Mouse (Mus musculus) MEL (cell line): ENCODE measurements around the gene Dph3.

ENCODE experiments used
- CTCF ChIP-seq, 3 experiments: IDR thresholded peaks in 2 of 3; conservative IDR thresholded peaks in 1 of 3; 2 replicates each; pipeline ENCODE4 v1.5.1; 2011 to 2012; ENCODE audit warnings: low read length in 3 of 3, low read depth in 2 of 3, mild to moderate bottlenecking in 2 of 3, improper control_type of control experiment in 1 of 3, inconsistent platforms in 1 of 3, mixed read lengths in 1 of 3, moderate library complexity in 1 of 3; ENCODE audit not compliant: control insufficient read depth in 1 of 3, insufficient read depth in 1 of 3, poor library complexity in 1 of 3, severe bottlenecking in 1 of 3
- ELF1 ChIP-seq: IDR thresholded peaks from 2 replicates; pipeline ENCODE4 v1.6.1; 2014; ENCODE audit warnings: low read depth, mild to moderate bottlenecking, inconsistent platforms, low read length, improper control_type of control experiment, moderate library complexity
- EP300 ChIP-seq, 2 experiments: IDR thresholded peaks; 2 replicates each; pipeline ENCODE4 v1.6.1; 2011; ENCODE audit warnings: improper control_type of control experiment in 2 of 2, low read length in 2 of 2, low read depth in 1 of 2, mild to moderate bottlenecking in 1 of 2
- KAT2A ChIP-seq: conservative IDR thresholded peaks from 2 replicates; pipeline ENCODE4 v1.6.1; 2012; ENCODE audit warnings: low read depth, low read length, improper control_type of control experiment, inconsistent platforms
- MAX ChIP-seq: IDR thresholded peaks from 2 replicates; pipeline ENCODE4 v1.6.1; 2011; ENCODE audit warnings: low read length, improper control_type of control experiment
- NRF1 ChIP-seq: IDR thresholded peaks from 2 replicates; pipeline ENCODE4 v1.6.1; 2014; ENCODE audit warnings: low read depth, mild to moderate bottlenecking, inconsistent platforms, low read length, improper control_type of control experiment, moderate library complexity; ENCODE audit not compliant: poor library complexity, insufficient read depth, severe bottlenecking
- POLR2A ChIP-seq, 2 experiments: IDR thresholded peaks; 2 replicates each; pipeline ENCODE4 v1.6.1; 2011 to 2012; ENCODE audit warnings: low read length in 2 of 2, mild to moderate bottlenecking in 2 of 2, control low read depth in 1 of 2, improper control_type of control experiment in 1 of 2, low read depth in 1 of 2, moderate library complexity in 1 of 2; ENCODE audit not compliant: control insufficient read depth in 1 of 2, insufficient read depth in 1 of 2, poor library complexity in 1 of 2
- SIN3A ChIP-seq: IDR thresholded peaks from 2 replicates; pipeline ENCODE4 v1.6.1; 2012; ENCODE audit warnings: low read length, improper control_type of control experiment, inconsistent platforms
- TAL1 ChIP-seq: IDR thresholded peaks from 2 replicates; pipeline ENCODE4 v1.6.1; 2012; ENCODE audit warnings: mild to moderate bottlenecking, inconsistent platforms, low read length, moderate library complexity, mixed read lengths
- TBP ChIP-seq: IDR thresholded peaks from 2 replicates; pipeline ENCODE4 v1.8.0; 2011; ENCODE audit warnings: low read depth, low read length, improper control_type of control experiment
- USF2 ChIP-seq, 2 experiments: IDR thresholded peaks; 2 replicates each; pipeline ENCODE4 v1.6.1; 2011 to 2012; ENCODE audit warnings: improper control_type of control experiment in 2 of 2, low read length in 2 of 2, borderline replicate concordance in 1 of 2, inconsistent platforms in 1 of 2, low read depth in 1 of 2, mild to moderate bottlenecking in 1 of 2; ENCODE audit not compliant: insufficient read depth in 1 of 2
- ZC3H11A ChIP-seq: IDR thresholded peaks from 2 replicates; pipeline ENCODE4 v1.6.1; 2012; ENCODE audit warnings: low read depth, mild to moderate bottlenecking, inconsistent platforms, low read length, improper control_type of control experiment
- ZMIZ1 ChIP-seq: IDR thresholded peaks from 2 replicates; pipeline ENCODE4 v1.6.1; 2012; ENCODE audit warnings: low read depth, mild to moderate bottlenecking, inconsistent platforms, low read length, improper control_type of control experiment, moderate library complexity

- TF ChIP-seq TAL1: no peak
- TF ChIP-seq ELF1: no peak
- TF ChIP-seq USF2 (IDR thresholded peaks at IDR 0.05; ENCODE audit: borderline replicate concordance in 1 of 2, insufficient read depth in 1 of 2, low read depth in 1 of 2, low read length in 2 of 2): no peak
- TF ChIP-seq EP300 (IDR thresholded peaks at IDR 0.05; ENCODE audit: low read depth in 1 of 2, low read length in 2 of 2): no peak
- no peak for TF ChIP-seq NRF1
- TF ChIP-seq CTCF (IDR thresholded peaks at IDR 0.05 in 2 of 3, conservative IDR thresholded peaks at IDR 0.05 in 1 of 3; ENCODE audit: control insufficient read depth in 1 of 3, insufficient read depth in 1 of 3, low read depth in 2 of 3, low read length in 3 of 3, poor library complexity in 1 of 3, severe bottlenecking in 1 of 3): no peak
- TF ChIP-seq KAT2A: no peak
- no peak for TF ChIP-seq SIN3A
- no peak for TF ChIP-seq POLR2A (IDR thresholded peaks at IDR 0.05; ENCODE audit: control insufficient read depth in 1 of 2, insufficient read depth in 1 of 2, low read depth in 1 of 2, low read length in 2 of 2, poor library complexity in 1 of 2)
- no peak for TF ChIP-seq ZC3H11A
- no peak for TF ChIP-seq TBP
- no peak for TF ChIP-seq MAX
- TF ChIP-seq ZMIZ1: no peak
These were observed 27.9 kb downstream of the Dph3 start for GRCm38 (mm10) chr14:32057664-32058063.
